Mouse (Mus musculus) heart, embryonic 14.5 days (tissue): ENCODE measurements around the gene Smpd3. TPM values are rescaled to one million over a fixed set of nuclear protein-coding genes. Genes with fewer than 3 reads are reported as not detected.

Source experiments
- ATAC-seq: fragments of 200-750 bp; cut with Nextera tagmentation; 2 replicates; pipeline ENCODE4 v1.8.0; 2017; ENCODE audit warnings: low read depth, moderate TSS enrichment; ENCODE audit not compliant: insufficient number of reproducible peaks, insufficient read depth, low FRiP score
- H3K27ac ChIP-seq, 2 experiments: fragments of 200-500 bp in 1 of 2; fragments of 300-500 bp in 1 of 2; sonication (generic) in 1 of 2; replicated peaks in 1 of 2; 2 replicates each; pipeline ENCODE4 v1.5.1; 2012 to 2014; ENCODE audit warnings: low read depth in 2 of 2, low read length in 2 of 2, control low read depth in 1 of 2, mild to moderate bottlenecking in 1 of 2, mixed read lengths in 1 of 2; ENCODE audit not compliant: control insufficient read depth in 1 of 2, insufficient read depth in 1 of 2
- H3K27me3 ChIP-seq: fragments of 300-500 bp; sonication (generic); 2 replicates; pipeline ENCODE4 v1.6.1; 2014; ENCODE audit warnings: mild to moderate bottlenecking, low read length, control low read depth; ENCODE audit not compliant: control insufficient read depth, insufficient read depth
- H3K36me3 ChIP-seq: fragments of 300-500 bp; sonication (generic); 2 replicates; pipeline ENCODE4 v1.6.1; 2014; ENCODE audit warnings: mild to moderate bottlenecking, control low read depth, low read length, mixed read lengths; ENCODE audit not compliant: control insufficient read depth, insufficient read depth
- H3K4me1 ChIP-seq, 2 experiments: fragments of 200-500 bp in 1 of 2; fragments of 300-500 bp in 1 of 2; sonication (generic) in 1 of 2; 2 replicates each; pipeline ENCODE4 v1.6.1; 2012 to 2014; ENCODE audit warnings: low read length in 2 of 2, control low read depth in 1 of 2, mixed read lengths in 1 of 2; ENCODE audit not compliant: control insufficient read depth in 2 of 2, insufficient read depth in 2 of 2
- H3K4me2 ChIP-seq: fragments of 300-500 bp; sonication (generic); 2 replicates; pipeline ENCODE4 v1.6.1; 2014; ENCODE audit warnings: mild to moderate bottlenecking, low read length
- H3K4me3 ChIP-seq, 2 experiments: fragments of 200-500 bp in 1 of 2; fragments of 300-500 bp in 1 of 2; sonication (generic) in 1 of 2; 2 replicates each; pipeline ENCODE4 v1.5.1; 2012 to 2014; ENCODE audit warnings: low read length in 2 of 2, mild to moderate bottlenecking in 2 of 2, control low read depth in 1 of 2, low read depth in 1 of 2, moderate library complexity in 1 of 2; ENCODE audit not compliant: control insufficient read depth in 1 of 2, insufficient read depth in 1 of 2
- H3K9ac ChIP-seq: fragments of 300-500 bp; sonication (generic); 2 replicates; pipeline ENCODE4 v1.6.1; 2014; ENCODE audit warnings: mild to moderate bottlenecking, low read length
- H3K9me3 ChIP-seq: fragments of 300-500 bp; sonication (generic); 2 replicates; pipeline ENCODE4 v1.6.1; 2016; ENCODE audit warnings: low read length, control low read depth; ENCODE audit not compliant: control insufficient read depth
- WGBS: fragments of 180-500 bp; shearing (Covaris S2); extraction: QIAGEN DNeasy Blood & Tissue Kit; methylation state at CpG from one replicate; pipeline ENCODE4 v1.1.7; 2014; 5-methylcytosine and 5-hydroxymethylcytosine counted together
- polyA plus RNA-seq: library from polyadenylated mRNA; unstranded; fragments of >200 nt; fragmentation: Nextera tagmentation; extraction: Ambion mirVana; gene quantifications from 2 replicates; pipeline ENCODE4 v1.2.1, GENCODE M21; 2014

Smpd3 gene
- polyA plus RNA-seq, 1 experiment from 2014 or later: 1.9 TPM

DNA sequence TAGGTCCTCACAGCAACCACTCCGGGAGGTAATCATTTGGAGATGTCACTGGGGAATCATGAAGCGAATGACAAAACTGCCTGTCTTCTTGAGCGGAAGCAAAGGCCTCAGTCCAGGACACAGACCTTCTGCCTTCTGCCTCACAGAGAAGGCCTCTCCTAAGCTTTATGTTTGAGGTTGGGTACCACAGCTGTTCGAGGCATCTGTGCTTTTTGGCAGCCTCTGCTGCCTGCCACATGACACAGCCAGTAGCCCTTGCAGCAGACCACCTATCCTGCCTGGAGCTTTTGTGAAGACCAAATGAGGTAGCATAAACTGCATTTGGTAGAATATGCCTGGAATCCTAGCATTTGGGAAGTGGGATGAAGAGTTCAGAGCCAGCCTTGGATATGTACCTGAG is 11.2 kb downstream of the Smpd3 start:
- ATAC-seq: no peak
- Histone ChIP-seq H3K36me3 (no peaks in the 10 kb centered on the region), H3K9me3 (no peaks in the 10 kb centered on the region), H3K27me3 (no peaks in the 10 kb centered on the region), H3K4me3 (no peak overlapping the region), H3K4me2 (no peak overlapping the region), H3K27ac (no peak overlapping the region), H3K4me1 (no peaks in the 10 kb centered on the region), H3K9ac (no peak overlapping the region)
- WGBS: 64% methylated on average over 4 of the region's 4 CpGs

DNA sequence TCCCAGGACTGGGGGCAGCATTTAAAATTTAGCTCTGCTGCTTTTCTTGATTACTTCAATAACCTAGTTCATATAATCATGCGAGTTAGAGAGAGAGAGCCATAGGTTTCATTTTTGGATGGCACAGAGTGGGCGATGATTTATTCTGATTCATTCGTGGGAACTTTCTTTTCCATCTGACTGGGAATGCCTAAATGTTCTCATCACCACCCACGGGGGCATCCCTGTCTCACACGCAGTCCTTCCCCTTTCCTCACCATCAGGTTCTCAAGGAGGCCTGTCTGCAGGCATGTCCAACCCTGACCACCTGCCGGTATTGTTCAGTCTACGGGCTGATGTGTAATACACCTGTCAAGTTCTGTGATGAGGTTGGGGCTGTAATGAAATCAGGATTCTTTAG is 16.4 kb downstream of the Smpd3 start:
- H3K27me3 ChIP-seq: no peaks in the 10 kb centered on the region
- no peak overlapping the region for H3K27ac ChIP-seq
- WGBS: 82% methylated on average over 7 of the region's 7 CpGs
- no peak overlapping the region for H3K4me3 ChIP-seq
- no peak for ATAC-seq
- no peaks in the 10 kb centered on the region for H3K36me3 ChIP-seq
- no peak overlapping the region for H3K4me2 ChIP-seq
- no peaks in the 10 kb centered on the region for H3K9me3 ChIP-seq
- H3K4me1 ChIP-seq: no peaks in the 10 kb centered on the region
- no peak overlapping the region for H3K9ac ChIP-seq

DNA sequence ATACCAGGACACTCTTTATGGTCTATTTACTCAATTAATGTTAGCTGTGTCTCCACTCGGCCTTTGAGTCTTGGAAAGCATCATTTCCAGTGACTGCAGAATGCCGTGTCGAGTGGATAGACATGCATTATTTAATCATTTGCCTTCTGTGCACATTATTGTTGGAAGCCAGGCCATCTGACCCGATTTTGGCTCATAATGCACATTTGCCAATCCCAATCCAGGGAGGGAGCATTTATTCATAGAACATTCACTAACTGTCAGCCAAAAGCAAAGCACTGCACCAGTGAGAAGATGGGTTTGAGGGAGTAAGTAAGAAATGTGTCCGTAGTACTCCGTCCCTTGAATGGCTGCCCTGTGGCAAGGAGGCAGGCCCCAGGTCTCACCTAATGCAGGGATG is 17.8 kb downstream of the Smpd3 start:
- Histone ChIP-seq H3K4me1 (no peaks in the 10 kb centered on the region), H3K4me3 (no peak overlapping the region), H3K36me3 (no peaks in the 10 kb centered on the region), H3K9ac (no peak overlapping the region), H3K9me3 (no peaks in the 10 kb centered on the region), H3K27me3 (no peaks in the 10 kb centered on the region), H3K27ac (no peak overlapping the region), H3K4me2 (no peak overlapping the region)
- WGBS: 77% methylated on average over 6 of the region's 6 CpGs
- ATAC-seq: no peak

DNA sequence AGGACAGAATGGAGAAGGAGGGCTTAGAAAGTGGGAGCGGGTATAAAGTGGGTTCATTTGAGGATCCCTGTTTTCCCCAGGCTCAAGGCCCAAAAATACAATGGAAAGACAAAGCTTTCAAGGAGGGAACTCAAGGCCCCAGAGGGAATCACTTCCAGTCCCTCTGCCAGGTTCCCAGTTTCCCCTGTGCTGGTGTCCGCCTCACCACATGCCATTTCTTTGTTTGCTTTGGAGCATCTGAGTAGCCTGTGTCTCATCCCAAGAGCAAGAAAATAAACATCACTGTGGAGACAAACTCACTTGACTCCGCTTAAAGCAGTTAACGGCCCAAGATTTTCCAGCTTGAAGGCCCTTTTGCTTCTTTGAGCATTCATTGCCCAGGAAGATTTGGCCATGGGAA is 20.7 kb downstream of the Smpd3 start:
- ATAC-seq: no peak
- Histone ChIP-seq H3K27ac (no peak overlapping the region), H3K9ac (no peak overlapping the region), H3K9me3 (no peaks in the 10 kb centered on the region), H3K36me3 (no peaks in the 10 kb centered on the region), H3K4me1 (no peaks in the 10 kb centered on the region), H3K27me3 (no peaks in the 10 kb centered on the region), H3K4me2 (no peak overlapping the region), H3K4me3 (no peak overlapping the region)
- WGBS: 71% methylated on average over 4 of the region's 4 CpGs

DNA sequence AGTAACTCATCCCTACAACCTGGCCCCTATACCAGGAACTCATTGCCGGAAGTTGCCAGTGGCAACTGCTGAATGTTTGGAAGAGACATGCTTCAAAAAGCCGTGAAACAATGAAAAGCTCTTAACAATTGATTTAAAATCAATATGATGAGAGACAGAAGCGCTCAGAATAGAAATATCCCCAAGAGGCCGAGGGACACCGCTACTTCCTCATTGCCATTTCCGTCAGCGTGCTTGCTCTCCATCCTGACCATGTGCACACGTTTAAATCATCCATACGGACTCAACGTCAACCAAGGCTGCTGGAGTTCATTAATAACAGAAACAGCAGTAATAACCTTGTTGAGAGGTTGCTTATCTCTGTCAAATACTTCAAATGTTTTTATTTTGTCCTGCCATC is 21.3 kb downstream of the Smpd3 start:
- Histone ChIP-seq H3K9ac (no peak overlapping the region), H3K27ac (no peak overlapping the region)
- 68% methylated on average over 10 of the region's 10 CpGs for WGBS

DNA sequence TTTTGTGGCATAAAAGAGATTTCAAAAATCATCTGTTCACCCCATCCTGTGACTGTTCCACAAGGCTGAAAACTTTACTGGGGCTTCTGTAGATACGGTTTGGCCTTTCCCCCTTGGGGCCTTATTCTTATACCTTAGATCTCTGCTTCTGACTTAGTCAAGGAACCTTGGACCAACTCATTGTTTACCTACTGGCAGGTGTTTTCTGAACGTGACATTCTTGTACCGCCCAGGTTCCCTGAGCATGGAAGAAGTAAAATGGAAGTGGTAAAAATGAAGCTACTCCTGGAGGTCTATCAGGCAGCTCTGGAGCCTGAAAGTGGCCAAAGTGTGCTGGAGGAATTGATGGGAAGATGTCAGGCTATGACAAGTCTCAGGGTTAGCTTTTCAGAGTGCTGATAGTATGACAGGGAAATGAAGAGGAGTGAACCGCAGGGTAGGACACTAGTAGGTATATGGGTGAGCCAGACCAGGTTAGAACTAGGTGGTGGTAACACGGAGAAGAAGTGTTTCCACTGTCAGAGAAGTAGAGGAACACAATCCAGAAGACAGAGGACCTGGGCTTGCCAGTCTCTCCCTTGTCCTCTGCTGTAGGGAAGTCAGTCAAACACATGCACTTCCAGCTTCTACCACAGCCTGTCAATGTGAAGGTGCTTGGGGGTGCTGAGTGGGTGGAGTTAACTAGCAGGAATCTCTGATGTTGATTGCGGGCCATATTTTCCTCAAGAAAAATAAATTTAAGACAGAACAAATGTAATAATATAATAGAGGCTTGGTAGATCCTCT is 22.2 kb downstream of the Smpd3 start:
- no peaks in the 10 kb centered on the region for H3K27me3 ChIP-seq
- no peaks in the 10 kb centered on the region for H3K4me1 ChIP-seq
- H3K9me3 ChIP-seq: no peaks in the 10 kb centered on the region; the same call in 1 of the 2 replicates
- no peak overlapping the region for H3K4me3 ChIP-seq
- ATAC-seq: no peak
- no peak overlapping the region for H3K9ac ChIP-seq
- no peak overlapping the region for H3K27ac ChIP-seq
- 73% methylated on average over 6 of the region's 6 CpGs for WGBS
- no peak overlapping the region for H3K4me2 ChIP-seq
- no peaks in the 10 kb centered on the region for H3K36me3 ChIP-seq

More for the DNA sequence above, 21.3 kb downstream of the Smpd3 start:
- Histone ChIP-seq H3K4me1 (no peaks in the 10 kb centered on the region), H3K36me3 (no peaks in the 10 kb centered on the region), H3K27me3 (no peaks in the 10 kb centered on the region), H3K4me2 (no peak overlapping the region), H3K4me3 (no peak overlapping the region), H3K9me3 (no peaks in the 10 kb centered on the region; the same call in 1 of the 2 replicates)
- no peak for ATAC-seq

DNA sequence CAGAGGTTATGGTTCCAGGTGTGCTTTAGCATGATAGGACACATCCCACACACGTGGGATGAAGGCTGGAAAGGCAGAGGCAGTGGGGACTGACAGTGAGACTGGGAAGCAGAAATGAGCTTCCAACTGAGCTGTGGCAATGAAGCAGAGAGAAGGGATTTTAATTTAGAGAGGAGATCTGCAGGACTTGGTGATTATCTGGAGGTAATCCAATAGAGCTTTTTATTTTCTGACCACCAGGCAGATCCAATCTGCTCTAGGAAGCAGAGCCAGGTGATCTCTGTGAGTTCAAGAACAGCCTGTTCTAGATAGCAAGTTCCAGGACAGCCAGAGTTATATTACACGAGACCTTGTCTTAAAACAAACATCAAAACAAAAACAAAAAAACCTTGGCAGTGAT is 24.0 kb downstream of the Smpd3 start:
- no peak overlapping the region for H3K9ac ChIP-seq
- WGBS: 48% methylated on average over 2 of the region's 2 CpGs
- H3K4me2 ChIP-seq: no peak overlapping the region
- H3K36me3 ChIP-seq: no peaks in the 10 kb centered on the region
- no peaks in the 10 kb centered on the region; the same call in 1 of the 2 replicates for H3K9me3 ChIP-seq
- no peak for ATAC-seq
- H3K27me3 ChIP-seq: no peaks in the 10 kb centered on the region
- no peak overlapping the region for H3K4me3 ChIP-seq
- H3K27ac ChIP-seq: no peak overlapping the region
- H3K4me1 ChIP-seq: peaks cover 0 to 2% of the 10 kb centered on the region in 2 experiments; a peak in 1 of 4 replicates
